Mouse (Mus musculus) cerebellum, adult 9-11 months (tissue): ENCODE data around the gene Hist1h2ab.

Source experiments
- DNase-seq: peaks from one replicate; pipeline ENCODE4 v3.0.0; 2022

The Hist1h2ab gene

GRCm38 (mm10) chr13:23738677-23739068 lies 12.3 kb upstream of the Hist1h2ab start, which contains the start of gene Hist1h1c:
TSS of gene Hist1h1c (plus strand) at chr13:23738808.
- peak; percentile 85 for DNase-seq

- peak; percentile 95 for DNase-seq
Measured at GRCm38 (mm10) chr13:23739069-23739921, 11.6 kb upstream of the Hist1h2ab start.

GRCm38 (mm10) chr13:23739922-23740252 lies 11.0 kb upstream of the Hist1h2ab start:
- no peak for DNase-seq

- no peak for DNase-seq
Measured at GRCm38 (mm10) chr13:23740256-23740840, 10.6 kb upstream of the Hist1h2ab start.

- no peak for DNase-seq
Measured at GRCm38 (mm10) chr13:23740910-23741309, 10.0 kb upstream of the Hist1h2ab start.

- no peak for DNase-seq
Measured at GRCm38 (mm10) chr13:23742007-23742406, 8.9 kb upstream of the Hist1h2ab start.

GRCm38 (mm10) chr13:23743215-23743614 lies 7.7 kb upstream of the Hist1h2ab start:
- no peak for DNase-seq

GRCm38 (mm10) chr13:23743963-23744362 lies 7.0 kb upstream of the Hist1h2ab start:
- DNase-seq, result no peak

- no peak for DNase-seq
Measured at GRCm38 (mm10) chr13:23744421-23745380, 6.2 kb upstream of the Hist1h2ab start.

GRCm38 (mm10) chr13:23745381-23746161 lies 5.4 kb upstream of the Hist1h2ab start, which contains the start of gene Hist1h3c:
TSS of gene Hist1h3c (minus strand) at chr13:23745602.
- peak; percentile 79 for DNase-seq

- peak; percentile 84 for DNase-seq
Measured at GRCm38 (mm10) chr13:23746201-23747080, 4.5 kb upstream of the Hist1h2ab start, which contains the start of gene Hist1h2bb. TSS of gene Hist1h2bb (plus strand) at chr13:23746734.

- DNase-seq, result no peak
Measured at GRCm38 (mm10) chr13:23747081-23747891, 3.6 kb upstream of the Hist1h2ab start.

GRCm38 (mm10) chr13:23747892-23748288 lies 3.0 kb upstream of the Hist1h2ab start:
- no peak for DNase-seq

GRCm38 (mm10) chr13:23749563-23750121 lies 1.3 kb upstream of the Hist1h2ab start:
- no peak for DNase-seq

GRCm38 (mm10) chr13:23751478-23751956 lies 591 bp downstream of the Hist1h2ab start:
- peak; percentile 22 for DNase-seq

- DNase-seq, result peak; percentile 75
Measured at GRCm38 (mm10) chr13:23752067-23752741, 1.3 kb downstream of the Hist1h2ab start, which contains the start of gene Hist1h3b. TSS of gene Hist1h3b (plus strand) at chr13:23752267.

- DNase-seq, result no peak
Measured at GRCm38 (mm10) chr13:23752742-23753172, 1.8 kb downstream of the Hist1h2ab start.

- no peak for DNase-seq
Measured at GRCm38 (mm10) chr13:23753314-23754078, 2.6 kb downstream of the Hist1h2ab start.
